Mouse (Mus musculus): ENCODE measurements around the gene Opn4. TPM values are rescaled to one million over a fixed set of nuclear protein-coding genes. Genes with fewer than 3 reads are reported as not detected.

The Opn4 gene
- total RNA-seq (2021): not detected
- long read RNA-seq, experiment 1: 0 reads
- long read RNA-seq, experiment 2: 0 reads

- no peak within 1 kb of the TSS for H3K4me3 ChIP-seq
- no peak within 1 kb of the TSS for H3K27ac ChIP-seq
- intact Hi-C loops (cut with DNase I): no loop called here
- no peak for TF ChIP-seq CTCF (IDR thresholded peaks at IDR 0.05)
- no peak for DNase-seq (ENCODE audit: extremely low spot score in 1 of 2, low spot score in 2 of 2)
Measured at GRCm38 (mm10) chr14:34599941-34600340, at the start of gene Opn4. TSS of gene Opn4 (minus strand) at chr14:34600142.

- Histone ChIP-seq H3K4me3 (no peak overlapping the region), H3K27ac (no peak overlapping the region)
- DNase-seq (ENCODE audit: extremely low spot score in 1 of 2, low spot score in 2 of 2): no peak
- intact Hi-C loops (cut with DNase I): no loop called here
- no peak for TF ChIP-seq CTCF (IDR thresholded peaks at IDR 0.05)
Measured at GRCm38 (mm10) chr14:34647870-34648475, 48.0 kb upstream of the Opn4 start.

GRCm38 (mm10) chr14:34644140-34644539 is 44.2 kb upstream of the Opn4 start:
- TF ChIP-seq CTCF (IDR thresholded peaks at IDR 0.05): no peak
- no peak for DNase-seq (ENCODE audit: extremely low spot score in 1 of 2, low spot score in 2 of 2)
- no peak overlapping the region for H3K4me3 ChIP-seq
- H3K27ac ChIP-seq: no peak overlapping the region
- intact Hi-C loops (cut with DNase I): no loop called here

GRCm38 (mm10) chr14:34635721-34636120 is 35.8 kb upstream of the Opn4 start:
- no peak for DNase-seq (ENCODE audit: extremely low spot score in 1 of 2, low spot score in 2 of 2)
- intact Hi-C loops (cut with DNase I): no loop called here
- Histone ChIP-seq H3K27ac (no peak overlapping the region), H3K4me3 (no peak overlapping the region)
- TF ChIP-seq CTCF (IDR thresholded peaks at IDR 0.05): no peak

- TF ChIP-seq CTCF (IDR thresholded peaks at IDR 0.05): no peak
- H3K4me3 ChIP-seq: no peak overlapping the region
- no peak overlapping the region for H3K27ac ChIP-seq
- intact Hi-C loops (cut with DNase I): no loop called here
- DNase-seq (ENCODE audit: extremely low spot score in 1 of 2, low spot score in 2 of 2): no peak
Measured at GRCm38 (mm10) chr14:34635192-34635591, 35.2 kb upstream of the Opn4 start.

GRCm38 (mm10) chr14:34632722-34633448 is 32.9 kb upstream of the Opn4 start:
- DNase-seq (ENCODE audit: extremely low spot score in 1 of 2, low spot score in 2 of 2): no peak
- Histone ChIP-seq H3K4me3 (no peak overlapping the region), H3K27ac (no peak overlapping the region)
- intact Hi-C loops (cut with DNase I): no loop called here
- no peak for TF ChIP-seq CTCF (IDR thresholded peaks at IDR 0.05)

- DNase-seq (ENCODE audit: extremely low spot score in 1 of 2, low spot score in 2 of 2): no peak
- Histone ChIP-seq H3K27ac (no peak overlapping the region), H3K4me3 (no peak overlapping the region)
- no peak for TF ChIP-seq CTCF (IDR thresholded peaks at IDR 0.05)
- intact Hi-C loops (cut with DNase I): no loop called here
Measured at GRCm38 (mm10) chr14:34626824-34627223, 26.9 kb upstream of the Opn4 start.

GRCm38 (mm10) chr14:34623531-34624210 is 23.7 kb upstream of the Opn4 start:
- H3K27ac ChIP-seq: no peak overlapping the region
- no peak for TF ChIP-seq CTCF (IDR thresholded peaks at IDR 0.05)
- intact Hi-C loops (cut with DNase I): loop anchor here (5.0 kb wide), 1 partner anchor 39 kb away; no protein-coding TSS in a partner anchor
- H3K4me3 ChIP-seq: no peak overlapping the region
- DNase-seq (ENCODE audit: extremely low spot score in 1 of 2, low spot score in 2 of 2): no peak

- no peak overlapping the region for H3K27ac ChIP-seq
- no peak for DNase-seq (ENCODE audit: extremely low spot score in 1 of 2, low spot score in 2 of 2)
- no peak overlapping the region for H3K4me3 ChIP-seq
- no peak for TF ChIP-seq CTCF (IDR thresholded peaks at IDR 0.05)
- intact Hi-C loops (cut with DNase I): loop anchor here (5.0 kb wide), 1 partner anchor 39 kb away; no protein-coding TSS in a partner anchor
Measured at GRCm38 (mm10) chr14:34623074-34623473, 23.1 kb upstream of the Opn4 start.

GRCm38 (mm10) chr14:34620611-34621376 is 20.9 kb upstream of the Opn4 start:
- H3K4me3 ChIP-seq: no peak overlapping the region
- intact Hi-C loops (cut with DNase I): loop anchor here (5.0 kb wide), 1 partner anchor 42 kb away; no protein-coding TSS in a partner anchor
- peak; percentile 66 for TF ChIP-seq CTCF (IDR thresholded peaks at IDR 0.05)
- no peak overlapping the region for H3K27ac ChIP-seq
- no peak for DNase-seq (ENCODE audit: extremely low spot score in 1 of 2, low spot score in 2 of 2)

- no peak overlapping the region for H3K4me3 ChIP-seq
- DNase-seq (ENCODE audit: extremely low spot score in 1 of 2, low spot score in 2 of 2): no peak
- H3K27ac ChIP-seq: no peak overlapping the region
- intact Hi-C loops (cut with DNase I): no loop called here
- no peak for TF ChIP-seq CTCF (IDR thresholded peaks at IDR 0.05)
Measured at GRCm38 (mm10) chr14:34618808-34619207, 18.9 kb upstream of the Opn4 start.

Measured in left cerebral cortex, adult 2 months (tissue).